Mouse (Mus musculus) heart, postnatal 36 days (tissue): ENCODE measurements at regions not wholly inside any gene's neighbourhood (a gene's known extent, or its start where the extent isn't known, plus 50 kb on each side); places are given as distances from the start of the nearest gene placed in this dataset.

Source experiments
- DNase-seq, 2 experiments: peaks; one replicate each; pipeline ENCODE4 v3.0.0; 2021 to 2022
- intact Hi-C: fragments of 180-260 bp; cut with DNase I; formaldehyde crosslinking; loops from one replicate; pipeline ENCODE4 v1.15.1; 2025

DNA sequence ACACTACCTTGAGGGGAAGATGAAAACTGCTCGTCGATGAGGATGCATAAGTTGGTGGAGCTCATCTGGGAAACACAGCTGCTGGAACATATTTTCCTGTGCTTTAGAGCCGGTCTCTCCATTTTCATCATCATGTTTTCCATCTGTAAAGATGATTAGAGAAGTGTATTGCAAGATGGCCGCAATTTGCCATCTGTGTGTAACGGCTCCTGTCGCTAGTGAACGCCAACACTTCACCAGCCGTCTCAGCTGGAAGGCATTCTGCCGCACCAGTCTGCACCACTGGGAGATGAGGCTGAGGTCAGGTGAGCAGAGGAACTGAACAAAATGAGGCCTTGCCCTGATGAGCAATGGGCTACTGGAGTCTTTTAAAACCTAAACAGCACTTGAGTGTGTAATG lies 57.4 kb downstream of the Gm21962 start:
- intact Hi-C loops: no loop called here
- DNase-seq: no peak

DNA sequence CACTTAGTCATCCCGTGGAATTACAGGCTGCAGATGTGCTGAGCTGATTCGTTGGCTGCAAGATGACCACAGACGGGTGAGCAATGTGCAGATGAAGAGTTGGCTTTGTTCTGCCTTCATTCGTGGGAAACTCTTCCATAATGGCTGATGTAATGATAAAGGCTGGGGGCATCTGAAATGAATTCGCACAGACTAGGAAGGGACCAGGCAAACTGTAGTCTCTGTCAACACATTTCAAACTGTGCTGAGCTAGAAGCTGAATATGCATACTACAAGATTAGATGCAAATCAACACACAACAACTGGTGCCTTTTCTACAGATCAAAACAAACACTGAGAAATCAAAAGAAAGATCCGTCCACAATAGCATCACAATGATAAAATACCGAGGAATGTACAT lies 58.1 kb downstream of the Gm21962 start:
- intact Hi-C loops: no loop called here
- no peak for DNase-seq

DNA sequence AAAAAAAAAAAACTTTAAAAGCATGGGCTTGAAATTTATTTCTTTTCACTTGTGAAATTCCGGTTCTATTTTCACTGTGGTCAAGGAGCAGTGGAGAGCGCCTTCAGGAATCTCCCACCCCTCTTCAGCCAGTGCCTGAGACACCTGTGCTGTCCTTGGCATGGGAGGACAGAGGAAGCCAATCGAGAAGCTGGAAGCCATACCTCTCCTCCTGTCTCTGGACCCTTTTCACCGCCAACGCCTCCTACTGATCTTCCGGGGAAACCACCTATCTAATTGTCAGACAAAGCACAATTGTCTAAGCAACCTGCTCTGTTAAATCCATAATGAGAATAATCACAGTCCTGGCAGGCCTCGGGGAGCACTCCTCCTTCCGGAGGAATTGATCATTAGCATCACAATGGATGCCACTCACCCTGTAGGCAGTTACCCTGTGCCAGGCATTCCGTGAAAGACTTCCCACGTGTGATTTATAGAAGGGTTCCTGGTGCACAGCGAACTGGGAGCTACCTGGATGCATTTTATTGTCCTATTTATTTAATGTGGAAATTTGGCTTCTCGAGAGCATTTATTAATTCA lies 66.0 kb downstream of the Gm21962 start:
- intact Hi-C loops: no loop called here
- DNase-seq: no peak

DNA sequence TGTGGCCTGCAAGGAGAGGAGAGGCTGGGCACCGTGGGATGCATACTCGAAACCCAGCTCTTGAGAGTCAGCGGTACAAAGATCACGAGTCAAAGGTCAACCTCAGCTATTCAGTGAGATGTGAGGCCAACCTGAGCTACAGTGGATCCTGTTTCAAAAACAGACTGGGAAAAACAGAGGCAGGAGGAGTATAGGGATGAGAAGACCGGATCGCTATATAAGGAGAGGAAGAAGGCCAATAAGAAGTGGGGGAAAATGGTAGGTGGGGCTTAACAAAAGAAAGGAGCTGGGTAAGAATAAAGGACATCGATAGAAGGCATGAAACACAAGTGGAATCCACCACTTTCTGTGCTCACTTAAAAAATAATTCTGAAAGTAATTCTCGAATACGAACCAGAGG lies 70.2 kb downstream of the Gm21962 start:
- no peak for DNase-seq
- intact Hi-C loops: no loop called here

DNA sequence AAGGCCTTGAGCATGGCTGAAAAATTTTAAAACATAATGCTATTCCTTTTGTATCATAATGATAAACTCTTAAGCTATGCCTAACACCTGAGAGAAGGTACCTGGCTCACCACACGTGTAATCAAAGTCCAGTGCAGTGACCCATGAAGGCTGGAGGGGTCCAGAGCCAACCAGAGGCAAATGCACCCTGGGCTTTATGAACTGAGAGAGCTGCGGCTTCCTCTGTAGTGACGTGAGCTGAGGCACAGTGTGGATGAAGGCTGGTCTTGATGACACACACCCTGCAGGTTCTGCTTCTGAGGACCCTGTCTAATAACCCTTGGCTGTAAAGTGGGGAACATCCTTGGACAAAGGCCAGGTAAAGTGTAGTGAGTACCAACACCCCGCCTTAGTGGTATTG lies 70.8 kb downstream of the Gm21962 start:
- intact Hi-C loops: no loop called here
- no peak for DNase-seq

DNA sequence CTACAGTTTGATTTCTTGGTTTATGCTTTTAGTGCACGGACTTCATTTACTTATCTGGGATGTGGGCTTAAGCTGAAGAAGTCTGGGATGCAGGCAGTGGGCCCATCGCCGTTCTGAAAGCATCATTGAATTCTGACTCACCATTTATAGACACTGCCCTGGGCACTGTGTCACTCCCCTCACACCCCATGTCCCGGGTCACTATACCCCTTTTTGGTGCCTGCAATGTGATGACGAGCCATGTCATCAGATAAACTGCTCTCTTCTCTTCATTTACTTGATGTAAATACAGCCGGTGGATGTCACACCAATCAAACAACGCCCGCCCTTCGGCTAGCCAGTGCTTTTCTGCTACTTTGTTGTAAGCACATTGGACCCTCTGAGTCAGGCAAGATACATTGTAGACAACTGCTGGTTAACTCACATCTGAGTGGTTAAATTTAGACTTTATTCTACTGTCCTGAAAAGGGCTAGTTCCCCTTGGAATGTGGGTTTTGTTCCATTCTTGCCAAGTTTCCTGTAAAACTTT lies 80.5 kb downstream of the Gm21962 start:
- DNase-seq: no peak
- intact Hi-C loops: loop anchor here (2.0 to 5.0 kb wide), 3 partner anchors 334 to 1864 kb away; no protein-coding TSS in a partner anchor

DNA sequence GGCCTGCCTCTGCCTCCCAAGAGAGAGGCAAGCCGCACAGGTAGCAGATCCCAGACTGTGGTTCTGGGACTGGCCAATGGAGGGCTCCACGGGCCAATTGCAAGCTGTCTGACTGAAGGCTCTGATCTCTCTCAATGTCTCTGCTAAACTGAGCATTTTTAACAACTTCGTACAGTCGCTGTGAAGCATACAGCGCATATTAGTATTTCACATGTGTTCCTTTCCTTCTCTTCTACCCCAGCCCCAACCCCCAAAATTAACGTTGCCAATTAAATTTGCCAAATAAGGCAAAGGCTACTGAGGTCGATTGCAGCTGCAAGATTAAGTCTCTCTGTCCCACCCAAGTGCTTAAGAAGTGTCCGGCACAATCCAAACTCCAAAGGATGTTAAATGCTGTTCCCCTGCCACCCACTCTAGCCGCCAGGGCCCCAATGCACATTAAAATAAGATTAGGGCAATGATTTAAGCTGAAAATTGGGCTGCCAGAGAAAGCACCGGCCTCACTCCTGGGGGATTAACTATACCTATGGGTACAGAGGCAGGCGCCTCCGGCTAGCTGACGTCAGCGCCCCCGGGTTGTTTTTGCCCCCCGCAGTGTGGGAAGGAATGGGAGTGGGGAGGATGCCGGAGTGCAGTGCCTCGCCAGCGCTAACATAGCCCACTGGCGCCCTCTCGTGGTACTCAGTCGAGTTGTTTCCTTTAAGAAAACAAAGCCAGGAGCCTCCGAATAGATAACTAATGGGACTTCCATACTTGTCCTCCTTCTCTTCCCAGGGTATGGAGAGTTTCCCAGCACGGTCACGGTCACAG lies 81.3 kb downstream of the Gm21962 start:
- intact Hi-C loops: loop anchor here (2.0 to 5.0 kb wide), 3 partner anchors 335 to 1865 kb away; no protein-coding TSS in a partner anchor
- DNase-seq: peak; percentile 78 to 84

DNA sequence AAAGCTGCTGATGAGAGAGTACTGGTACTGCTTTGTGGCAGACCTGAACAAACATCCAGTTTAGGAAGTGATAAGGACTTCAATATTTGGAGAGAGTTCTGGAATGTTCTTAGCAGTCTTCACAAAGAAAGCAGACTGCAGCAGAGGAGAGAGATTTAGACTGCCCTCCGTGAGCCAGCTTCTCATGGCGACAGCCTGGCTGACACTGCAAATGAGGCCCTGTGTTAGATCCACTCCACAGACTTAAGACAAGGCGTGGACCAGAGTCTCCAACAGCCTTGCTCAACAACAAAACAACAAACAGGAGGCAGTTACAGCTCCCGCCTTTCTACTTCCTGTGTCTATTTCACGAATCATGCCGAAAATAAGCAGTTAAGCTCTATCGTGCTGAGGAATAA lies 81.9 kb downstream of the Gm21962 start:
- intact Hi-C loops: loop anchor here (2.0 to 5.0 kb wide), 3 partner anchors 336 to 1866 kb away; no protein-coding TSS in a partner anchor
- DNase-seq: no peak

DNA sequence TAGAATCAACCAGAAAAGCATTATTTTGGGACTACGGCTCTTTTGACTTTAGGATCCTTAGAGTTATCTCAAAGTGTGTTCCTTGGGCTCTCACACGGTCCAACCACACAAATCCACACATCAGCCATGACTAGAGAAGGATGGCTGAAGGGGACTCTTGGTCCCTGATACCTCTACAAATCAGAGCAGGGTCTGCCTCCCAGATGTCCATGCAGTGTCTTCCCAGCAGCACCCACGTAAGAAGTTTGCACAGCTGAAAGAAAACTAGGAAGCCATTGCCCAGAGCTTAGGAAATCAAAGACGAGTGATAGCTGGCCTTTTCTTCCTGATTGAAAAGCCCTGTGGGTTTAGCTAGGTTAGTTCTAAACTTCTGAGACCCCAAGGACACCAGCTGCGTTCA lies 84.1 kb downstream of the Gm21962 start:
- DNase-seq: no peak
- intact Hi-C loops: no loop called here

DNA sequence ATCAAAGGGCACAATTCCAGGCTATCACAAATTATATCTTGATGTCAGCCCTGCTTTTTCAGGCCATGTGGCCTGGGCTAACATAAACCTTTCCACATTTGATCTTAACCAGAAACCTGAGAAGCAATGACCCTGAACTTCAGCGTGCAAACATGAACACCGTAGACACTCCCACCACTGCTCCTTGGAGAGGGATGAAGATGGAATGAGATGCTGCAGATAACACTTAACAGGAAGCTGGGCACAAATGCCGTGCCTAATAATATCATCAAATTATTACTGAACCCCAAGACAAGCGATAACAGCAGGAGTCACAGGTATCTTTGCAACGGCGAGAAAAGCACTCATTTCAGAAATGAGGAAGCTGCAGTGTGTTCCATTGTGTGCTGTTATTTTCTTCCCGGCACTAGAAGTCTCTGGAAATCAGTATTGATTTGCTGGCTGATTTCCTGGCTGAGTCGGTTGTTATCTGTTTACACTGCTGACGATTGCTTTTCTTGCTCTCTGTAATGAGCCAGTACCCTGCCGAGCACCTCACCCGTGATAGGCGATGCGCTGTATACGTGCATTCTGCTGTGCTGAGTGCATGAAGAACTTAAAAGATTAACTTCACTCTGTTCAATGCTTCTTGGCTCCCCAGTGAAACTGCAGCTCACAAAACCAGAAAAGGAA lies 91.0 kb downstream of the Gm21962 start:
- DNase-seq: no peak
- intact Hi-C loops: no loop called here

DNA sequence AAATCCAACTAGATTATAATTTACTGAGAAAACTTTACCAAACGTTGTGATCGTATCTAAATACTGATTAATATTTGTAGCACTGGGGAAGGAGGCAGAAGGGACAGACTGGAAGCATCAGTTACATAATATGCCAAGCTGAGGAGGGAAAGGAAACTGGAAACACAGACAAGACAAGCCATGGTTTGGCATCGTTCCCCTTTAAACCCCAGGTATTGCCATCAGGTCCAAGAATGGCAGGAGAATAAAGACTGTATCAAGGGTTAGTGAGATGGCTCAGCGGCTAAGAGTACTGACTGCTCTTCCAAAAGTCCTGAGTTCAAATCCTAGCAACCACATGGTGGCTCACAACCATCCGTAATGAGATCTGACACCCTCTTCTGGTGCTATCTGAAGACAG lies 92.1 kb downstream of the Gm21962 start:
- DNase-seq: no peak
- intact Hi-C loops: no loop called here

DNA sequence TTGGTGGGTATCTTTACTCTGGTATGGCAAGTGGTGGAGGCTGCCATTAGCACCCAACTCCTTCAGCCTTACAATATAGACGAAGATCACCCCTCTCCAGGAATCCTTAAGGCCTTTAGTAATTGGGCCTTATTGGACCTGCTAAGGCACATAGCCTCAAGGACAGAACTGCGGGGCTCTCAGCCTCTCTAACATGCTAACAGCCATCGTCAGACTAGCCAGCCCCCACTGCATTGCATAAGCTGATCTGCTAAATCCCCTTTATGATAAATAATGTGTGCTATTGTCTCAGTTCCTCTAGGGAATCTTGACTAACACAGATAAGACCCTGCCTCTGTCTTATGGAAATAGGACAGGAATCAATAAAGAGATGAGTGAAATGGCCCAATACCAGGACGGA lies 95.7 kb upstream of the H2afz start:
- no peak for DNase-seq
- intact Hi-C loops: no loop called here

DNA sequence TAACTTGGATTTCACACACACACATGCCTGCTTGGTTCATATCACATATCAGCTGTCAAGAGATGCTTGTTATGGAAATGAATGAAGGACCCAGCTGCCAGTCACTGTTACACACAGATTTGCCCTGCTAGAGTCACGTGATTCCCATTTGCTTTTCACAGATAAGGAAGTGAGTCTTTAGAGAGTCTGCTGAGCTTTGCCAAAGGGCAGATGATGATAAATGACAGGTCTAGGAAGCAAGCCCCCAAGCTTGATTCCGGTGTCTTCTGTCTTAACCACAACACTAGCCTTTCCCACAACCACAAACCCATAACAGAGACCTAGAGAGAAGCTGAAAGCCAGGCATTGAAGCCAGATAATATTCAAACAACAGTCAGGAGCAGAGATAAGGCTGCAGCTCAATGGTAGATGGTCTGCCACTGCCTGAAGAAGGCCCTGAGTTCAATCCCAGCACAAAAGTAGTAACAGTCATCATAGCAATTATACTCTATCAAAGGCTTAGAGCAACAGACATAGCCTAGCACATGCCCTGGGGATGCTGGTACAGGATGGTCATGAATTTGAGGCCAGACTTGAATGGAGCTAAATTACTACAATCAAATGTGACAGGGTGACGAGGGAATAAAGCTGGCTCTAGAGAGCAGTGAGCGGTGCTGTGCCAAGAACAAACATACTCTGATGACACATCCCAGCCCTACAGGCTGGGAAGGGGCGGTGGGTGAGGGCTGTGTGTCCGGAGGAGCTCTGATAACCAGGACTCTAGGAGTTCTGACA lies 89.0 kb upstream of the H2afz start:
- no peak for DNase-seq
- intact Hi-C loops: loop anchor here (5.0 to 10.0 kb wide), 2 partner anchors 120 to 657 kb away; no protein-coding TSS in a partner anchor

DNA sequence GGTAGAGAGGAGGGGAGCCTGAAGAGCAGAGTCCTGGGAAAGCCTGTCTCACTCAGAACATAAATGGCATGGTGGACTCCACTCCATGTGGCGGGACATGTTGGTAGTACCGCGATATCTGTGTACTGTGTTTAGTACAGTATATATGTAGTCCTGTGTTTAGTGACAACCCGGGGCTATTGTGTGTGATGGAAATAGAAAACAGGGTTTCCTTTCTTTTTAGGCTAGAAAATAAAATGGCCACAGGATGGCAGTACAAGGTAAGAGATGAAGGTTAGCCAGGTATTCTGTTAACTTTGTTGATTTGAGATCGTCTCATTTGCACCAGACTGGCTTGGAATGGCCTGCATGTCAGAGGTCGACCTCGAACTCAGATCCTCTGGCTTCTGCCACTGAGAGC lies 86.2 kb upstream of the H2afz start:
- DNase-seq: peak in 1 of 2 experiments; percentile 11
- intact Hi-C loops: loop anchor here (1.0 to 10.0 kb wide), 4 partner anchors 117 to 654 kb away; no protein-coding TSS in a partner anchor

DNA sequence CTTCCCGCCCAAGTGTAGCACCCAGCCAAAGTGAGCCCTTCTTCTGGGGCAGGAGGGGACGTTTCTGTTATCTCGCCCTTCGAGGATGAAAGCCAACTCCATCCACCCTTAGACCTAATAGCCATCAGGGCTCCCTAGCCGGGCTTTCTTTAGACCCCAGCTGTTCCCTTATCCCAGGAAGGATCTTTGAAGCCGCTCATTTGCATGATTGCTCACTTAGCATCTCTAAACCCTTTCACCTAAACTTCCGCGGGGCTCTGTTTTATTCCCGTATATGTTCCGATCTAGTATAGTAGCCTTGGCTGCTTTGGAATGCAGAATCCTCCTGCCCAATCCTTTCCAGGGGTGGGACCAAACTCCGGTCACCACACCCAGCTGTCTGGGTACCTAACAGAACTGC lies 84.3 kb upstream of the H2afz start:
- intact Hi-C loops: no loop called here
- no peak for DNase-seq

DNA sequence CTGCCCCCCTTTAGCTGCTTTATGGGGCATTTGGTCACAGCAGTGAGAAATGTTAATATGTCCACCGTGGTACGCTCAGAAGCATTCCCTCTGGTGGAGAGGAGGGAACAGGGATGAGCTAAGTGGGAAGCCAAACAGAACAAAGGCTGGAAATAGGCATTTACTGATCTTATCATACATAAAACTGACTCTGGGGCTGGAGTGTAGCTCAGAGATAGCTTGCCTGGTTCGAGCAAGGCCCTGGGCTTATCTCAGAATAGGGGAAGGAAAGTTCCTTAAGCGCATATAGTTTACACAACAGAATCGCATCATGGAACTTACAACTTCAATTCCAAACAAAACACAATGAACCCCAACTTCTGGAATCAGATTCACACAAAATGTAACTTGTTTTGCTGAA lies 81.5 kb upstream of the H2afz start:
- DNase-seq: no peak
- intact Hi-C loops: no loop called here

DNA sequence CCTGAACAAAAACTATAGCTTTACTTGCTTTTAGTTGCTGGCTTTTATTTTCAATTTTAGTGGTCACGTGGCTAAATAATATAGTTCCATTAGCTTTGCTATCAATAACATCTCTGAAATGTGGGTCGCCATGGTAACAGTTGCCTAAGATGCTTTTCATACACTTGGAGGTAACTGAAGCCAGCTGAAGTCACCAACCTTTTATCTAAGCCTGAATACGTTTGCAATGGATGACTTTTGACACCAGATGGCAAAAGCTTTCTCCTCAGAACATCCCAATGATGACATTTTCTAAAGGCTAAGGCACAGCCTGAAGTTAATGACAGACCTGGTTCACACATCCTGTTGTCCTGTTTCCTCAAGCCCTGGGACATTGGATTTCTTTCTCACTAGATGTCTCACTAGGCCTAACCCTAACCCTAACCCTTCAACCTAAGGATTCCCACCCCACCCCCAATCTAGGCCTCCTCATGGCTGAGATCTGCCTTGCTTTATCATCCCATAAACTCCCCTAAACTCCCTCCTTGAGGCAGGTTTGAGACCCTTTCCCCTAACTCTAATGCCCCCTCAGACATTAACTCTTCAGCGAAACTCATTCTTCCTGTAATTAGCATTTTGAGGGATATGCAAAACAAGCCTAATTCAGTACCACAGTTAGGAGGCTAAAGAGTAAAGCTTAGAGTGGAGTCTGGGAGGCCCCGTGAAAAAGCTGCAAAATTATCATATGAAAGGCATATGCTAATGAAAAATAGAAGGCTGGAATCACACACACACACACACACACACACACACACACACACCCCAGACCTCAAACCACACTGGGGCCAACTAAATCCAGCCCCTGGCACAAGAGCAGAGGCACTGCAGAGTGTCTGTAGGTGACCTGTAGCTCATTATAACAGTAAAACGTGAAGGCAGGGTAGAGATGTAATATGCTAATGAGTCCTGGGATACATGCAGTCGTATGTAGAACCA lies 80.1 kb upstream of the H2afz start:
- intact Hi-C loops: no loop called here

DNA sequence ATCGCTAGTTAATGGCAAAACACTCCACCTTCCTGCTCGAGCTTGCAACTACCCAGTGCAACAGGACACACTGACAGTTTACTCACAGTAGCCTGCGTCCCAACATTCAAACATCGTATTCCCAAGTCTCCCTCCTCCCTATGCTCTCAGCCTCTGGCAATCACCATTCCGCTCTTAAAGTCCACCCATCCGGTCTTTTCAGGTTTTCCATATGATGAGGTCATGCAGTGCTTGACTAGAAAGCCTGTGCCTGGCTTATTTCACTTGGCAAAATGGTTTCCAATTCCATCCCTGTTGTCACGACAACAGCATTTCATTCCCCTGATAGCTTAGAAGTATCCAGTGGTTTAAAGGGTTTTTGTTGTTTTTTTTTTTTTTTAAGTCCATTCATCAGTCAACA lies 79.1 kb upstream of the H2afz start:
- no peak for DNase-seq
- intact Hi-C loops: no loop called here

More for the DNA sequence above, 80.1 kb upstream of the H2afz start:
- DNase-seq: no peak

DNA sequence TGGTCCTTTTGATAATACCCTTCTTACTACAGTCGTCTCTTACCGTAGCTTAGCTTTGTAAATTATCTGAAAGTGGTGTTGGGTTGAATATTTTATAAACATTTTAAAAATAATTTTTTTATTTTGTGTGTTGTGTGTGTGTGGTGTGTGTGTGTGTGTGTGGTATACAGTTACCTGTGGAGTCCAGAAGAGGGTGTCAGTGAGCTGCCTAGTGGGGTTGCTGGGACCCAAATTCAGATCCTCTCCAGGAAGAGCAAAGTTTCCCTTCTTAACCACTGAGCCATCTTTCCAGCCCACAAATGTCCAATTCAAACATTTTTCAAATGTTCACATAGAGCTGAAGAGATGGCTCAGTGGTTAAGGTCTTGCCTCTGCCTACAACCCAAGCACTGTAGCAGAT lies 78.4 kb upstream of the H2afz start:
- DNase-seq: no peak
- intact Hi-C loops: no loop called here
